In the genomic region with DNA sequence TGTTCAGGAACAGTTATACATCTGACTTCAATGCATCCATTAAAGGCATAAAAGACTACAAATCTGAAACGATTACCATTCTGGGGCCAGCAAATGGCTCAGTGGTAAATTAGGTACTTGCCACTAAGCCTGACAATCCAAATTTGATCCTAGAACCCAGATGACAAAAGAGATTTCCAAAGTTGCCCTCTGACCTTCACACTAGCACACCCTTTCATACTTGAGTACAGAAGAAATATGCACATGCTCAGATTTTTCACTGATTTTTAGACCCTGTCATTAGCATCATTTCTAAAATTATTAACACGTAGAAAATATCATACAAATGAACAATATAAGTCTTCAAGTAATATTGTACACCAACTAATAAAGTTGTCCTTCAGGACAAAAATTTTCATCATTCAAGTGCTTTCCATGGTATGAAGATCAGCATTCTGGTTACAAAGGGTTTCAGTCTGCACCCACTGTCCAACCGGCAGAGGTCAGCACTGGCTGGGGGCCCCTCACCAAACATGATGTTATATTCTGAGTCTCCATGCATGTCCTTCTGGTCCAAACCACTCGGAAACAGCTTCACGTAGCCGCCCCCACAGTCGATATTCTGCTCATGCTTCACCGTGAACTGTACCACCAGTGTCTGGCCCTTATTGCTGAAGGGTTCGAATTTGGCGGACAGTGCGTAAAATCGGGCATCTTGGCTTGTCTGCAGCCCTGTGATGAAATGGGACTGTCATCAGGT, we compare ENCODE assay signal across 8 mouse cellular contexts. TPM values are rescaled to one million over a fixed set of nuclear protein-coding genes. Genes with fewer than 3 reads are reported as not detected.
DNase-seq lines count a peak whose midpoint lies in the region; ATAC-seq and TF ChIP-seq lines count a peak whose summit lies in the region.

No protein-coding gene starts in this region.

- H3K4me2 ChIP-seq in CH12.LX (ENCODE audit: insufficient read depth, low read depth, poor library complexity, severe bottlenecking) = peak overlapping the region; percentile 64
- H3K4me2 ChIP-seq in embryonic facial prominence, embryonic 11.5 days (ENCODE audit: low read depth, low read length) = peak overlapping the region; percentile 69
- peak overlapping the region; percentile 94 for H3K4me2 ChIP-seq in hindbrain, embryonic 14.5 days (replicated peaks)

- TF ChIP-seq CTCF in CH12.LX (conservative IDR thresholded peaks at IDR 0.05 in 1 of 2, IDR thresholded peaks at IDR 0.05 in 1 of 2; ENCODE audit: low read depth in 2 of 2, low read length in 2 of 2) = peak in 1 of 2 experiments; percentile 67; a peak in 2 of 4 replicates
- TF ChIP-seq CTCF in liver, adult 2 months (IDR thresholded peaks at IDR 0.05; ENCODE audit: low read depth, low read length) = peak; percentile 46

- WGBS in embryonic facial prominence, embryonic 11.5 days = 18% methylated on average over 12 of the region's 12 CpGs
- 18% methylated on average over 12 of the region's 12 CpGs for WGBS in hindbrain, embryonic 14.5 days
- 5% methylated on average over 12 of the region's 12 CpGs for WGBS in liver, adult 2 months

- no peaks in the 10 kb centered on the region for H3K9me3 ChIP-seq in CH12.LX (replicated peaks; ENCODE audit: low read length)
- no peaks in the 10 kb centered on the region for H3K9me3 ChIP-seq in embryonic facial prominence, embryonic 11.5 days (replicated peaks; ENCODE audit: control insufficient read depth, low read length)
- H3K9me3 ChIP-seq in hindbrain, embryonic 14.5 days (ENCODE audit: control insufficient read depth, low read length) = no peaks in the 10 kb centered on the region

- peak; percentile 28 to 49 for DNase-seq in frontal cortex, postnatal 10 days (ENCODE audit: low spot score in 2 of 2)
- no peak for DNase-seq in CH12.LX (ENCODE audit: extremely low read depth)
- DNase-seq in embryonic facial prominence, embryonic 11.5 days (ENCODE audit: low spot score) = peak; percentile 60
- no peak for DNase-seq in hindbrain, embryonic 14.5 days (ENCODE audit: low spot score)
- peak; percentile 66 for DNase-seq in liver, adult 2 months (ENCODE audit: extremely low read depth, low read depth, low spot score)
- DNase-seq in natural killer cell, adult 2 months (ENCODE audit: low spot score in 2 of 2) = peak; percentile 35 to 41
- no peak for DNase-seq in layer of hippocampus, adult 9-10 months (ENCODE audit: low spot score)

- no peaks in the 10 kb centered on the region for H3K27me3 ChIP-seq in CH12.LX (replicated peaks)
- no peaks in the 10 kb centered on the region for H3K27me3 ChIP-seq in embryonic facial prominence, embryonic 11.5 days (ENCODE audit: control insufficient read depth, insufficient read depth, low read length)
- H3K27me3 ChIP-seq in hindbrain, embryonic 14.5 days (ENCODE audit: control insufficient read depth, insufficient read depth, low read length) = no peaks in the 10 kb centered on the region
- H3K27me3 ChIP-seq in liver, adult 2 months (ENCODE audit: control insufficient read depth, insufficient read depth, low read length) = no peaks in the 10 kb centered on the region

- in situ Hi-C loops in CH12.LX (cut with MboI; ENCODE audit: low pct_ligation_motif_present, low pct_unique_long_range_greater_than_20kb, low sequenced_read_pairs) = loop anchor here (5.0 kb wide), 1 partner anchor 42 kb away; no protein-coding TSS in a partner anchor

- H3K79me2 ChIP-seq in CH12.LX (replicated peaks; ENCODE audit: control insufficient read depth, extremely low read depth, insufficient read depth, poor library complexity, severe bottlenecking) = peaks cover 31% of the 10 kb centered on the region
- peaks cover 10% of the 10 kb centered on the region; the same call in 1 of the 2 replicates for H3K79me2 ChIP-seq in liver, adult 2 months (ENCODE audit: control insufficient read depth, insufficient read depth, low read length)

- no peak for TF ChIP-seq POLR2A in CH12.LX (IDR thresholded peaks at IDR 0.05; ENCODE audit: low read depth, low read length)
- TF ChIP-seq POLR2A in liver, adult 2 months (IDR thresholded peaks at IDR 0.05; ENCODE audit: extremely low read depth, insufficient read depth, low read length) = no peak

- H3K36me3 ChIP-seq in CH12.LX (replicated peaks in 1 of 2; ENCODE audit: control insufficient read depth in 1 of 2, insufficient read depth in 1 of 2, low read length in 1 of 2) = peaks cover 41 to 49% of the 10 kb centered on the region in 2 experiments
- H3K36me3 ChIP-seq in embryonic facial prominence, embryonic 11.5 days (replicated peaks; ENCODE audit: control insufficient read depth, insufficient read depth, low read depth, low read length) = peaks cover 26% of the 10 kb centered on the region
- peaks cover 45% of the 10 kb centered on the region for H3K36me3 ChIP-seq in hindbrain, embryonic 14.5 days (replicated peaks; ENCODE audit: control insufficient read depth, insufficient read depth)
- peaks cover 36% of the 10 kb centered on the region for H3K36me3 ChIP-seq in liver, adult 2 months (ENCODE audit: control insufficient read depth, insufficient read depth, low read length)

- dilution Hi-C loops in CH12.LX (cut with MboI; ENCODE audit: extremely low pct_ligation_motif_present, extremely low pct_unique_long_range_greater_than_20kb, low sequenced_read_pairs) = no loop called here

- TF ChIP-seq EP300 in CH12.LX (IDR thresholded peaks at IDR 0.05; ENCODE audit: low read length) = no peak

- ATAC-seq in frontal cortex, adult (ENCODE audit: low TSS enrichment) = no peak
- no peak for ATAC-seq in embryonic facial prominence, embryonic 11.5 days (replicated peaks; ENCODE audit: insufficient number of reproducible peaks, low FRiP score, low TSS enrichment, low read depth)
- no peak for ATAC-seq in hindbrain, embryonic 14.5 days (ENCODE audit: low FRiP score)

- H3K4me3 ChIP-seq in CH12.LX (replicated peaks in 1 of 3; ENCODE audit: low read depth in 2 of 3, low read length in 2 of 3, poor library complexity in 1 of 3) = peak overlapping the region; percentile 80 to 98 (median 89)
- peak overlapping the region; percentile 85 for H3K4me3 ChIP-seq in embryonic facial prominence, embryonic 11.5 days (ENCODE audit: low read depth, low read length)
- H3K4me3 ChIP-seq in hindbrain, embryonic 14.5 days (replicated peaks; ENCODE audit: low read length) = peak overlapping the region; percentile 98
- peak overlapping the region; percentile 91 for H3K4me3 ChIP-seq in liver, adult 2 months (ENCODE audit: insufficient read depth, low read depth, low read length)

- peak overlapping the region; percentile 48 for H3K27ac ChIP-seq in CH12.LX (ENCODE audit: insufficient read depth, low read depth)
- H3K27ac ChIP-seq in embryonic facial prominence, embryonic 11.5 days (replicated peaks; ENCODE audit: low read depth, low read length) = peak overlapping the region; percentile 85; the same call in 1 of the 2 replicates
- H3K27ac ChIP-seq in hindbrain, embryonic 14.5 days = peak overlapping the region; percentile 92
- peak overlapping the region; percentile 85 for H3K27ac ChIP-seq in liver, adult 2 months (replicated peaks; ENCODE audit: insufficient read depth, low read depth, low read length)

- peak; percentile 13 for TF ChIP-seq RAD21 in CH12.LX (IDR thresholded peaks at IDR 0.05; ENCODE audit: low read depth, low read length)

- H3K9ac ChIP-seq in CH12.LX (ENCODE audit: insufficient read depth, low read depth) = peak overlapping the region; percentile 85
- H3K9ac ChIP-seq in embryonic facial prominence, embryonic 11.5 days (replicated peaks; ENCODE audit: low read length) = peak overlapping the region; percentile 94
- H3K9ac ChIP-seq in hindbrain, embryonic 14.5 days = peak overlapping the region; percentile 99
- H3K9ac ChIP-seq in liver, adult 2 months (ENCODE audit: low read depth, low read length) = peak overlapping the region; percentile 96

- peaks cover 13 to 44% of the 10 kb centered on the region in 2 experiments for H3K4me1 ChIP-seq in CH12.LX (ENCODE audit: control insufficient read depth in 1 of 2, insufficient read depth in 2 of 2)
- H3K4me1 ChIP-seq in embryonic facial prominence, embryonic 11.5 days (ENCODE audit: control insufficient read depth, insufficient read depth, low read length) = peaks cover 4% of the 10 kb centered on the region; the same call in 1 of the 2 replicates
- peaks cover 16% of the 10 kb centered on the region for H3K4me1 ChIP-seq in hindbrain, embryonic 14.5 days (replicated peaks; ENCODE audit: control insufficient read depth, insufficient read depth, low read length)
- peaks cover 21% of the 10 kb centered on the region for H3K4me1 ChIP-seq in liver, adult 2 months (ENCODE audit: control insufficient read depth, insufficient read depth, low read length)

RNA-seq across cellular contexts. Expression of gene Calr, which starts 1.2 kb away (rescaled TPM):
- total RNA-seq in CH12.LX (2012; rRNA removed) (395 and 738 TPM in 2 replicates), CH12.LX (2014; rRNA removed) (627 and 669 TPM in 2 replicates)
- polyA plus RNA-seq in CH12.LX (2012; ENCODE audit: insufficient read length, low read depth) = 1,181 and 1,636 TPM in 2 replicates
- polyA plus RNA-seq in embryonic facial prominence, embryonic 11.5 days (2014; fragmentation: Nextera tagmentation; extraction: Ambion mirVana) = 815 and 826 TPM in 2 replicates
- polyA plus RNA-seq in hindbrain, embryonic 14.5 days (2014; fragmentation: Nextera tagmentation; extraction: Ambion mirVana) = 574 and 709 TPM in 2 replicates
- 411 and 458 TPM in 2 replicates for total RNA-seq in liver, adult 2 months (2014; rRNA removed)
- 308 and 349 TPM in 2 replicates for polyA plus RNA-seq in liver, adult 2 months (2012; rRNA removed)

RNA-seq across cellular contexts. Expression of gene Rad23a, which starts 5.1 kb away (rescaled TPM):
- total RNA-seq in CH12.LX (2012; rRNA removed) (87.0 and 115 TPM in 2 replicates), CH12.LX (2014; rRNA removed) (66.4 and 66.5 TPM in 2 replicates)
- 135 and 143 TPM in 2 replicates for polyA plus RNA-seq in CH12.LX (2012; ENCODE audit: insufficient read length, low read depth)
- 79.6 and 88.2 TPM in 2 replicates for polyA plus RNA-seq in embryonic facial prominence, embryonic 11.5 days (2014; fragmentation: Nextera tagmentation; extraction: Ambion mirVana)
- 75.7 and 81.1 TPM in 2 replicates for polyA plus RNA-seq in hindbrain, embryonic 14.5 days (2014; fragmentation: Nextera tagmentation; extraction: Ambion mirVana)
- total RNA-seq in liver, adult 2 months (2014; rRNA removed) = 28.2 and 40.7 TPM in 2 replicates
- polyA plus RNA-seq in liver, adult 2 months (2012; rRNA removed) = 52.0 and 68.4 TPM in 2 replicates

RNA-seq across cellular contexts. Expression of gene Farsa, which starts 11.3 kb away (rescaled TPM):
- total RNA-seq in CH12.LX (2012; rRNA removed) = 142 and 165 TPM in 2 replicates
- 144 and 146 TPM in 2 replicates for total RNA-seq in CH12.LX (2014; rRNA removed)
- 175 and 192 TPM in 2 replicates for polyA plus RNA-seq in CH12.LX (2012; ENCODE audit: insufficient read length, low read depth)
- polyA plus RNA-seq in embryonic facial prominence, embryonic 11.5 days (2014; fragmentation: Nextera tagmentation; extraction: Ambion mirVana) = 73.0 and 85.7 TPM in 2 replicates
- polyA plus RNA-seq in hindbrain, embryonic 14.5 days (2014; fragmentation: Nextera tagmentation; extraction: Ambion mirVana) = 87.8 and 93.4 TPM in 2 replicates
- total RNA-seq in liver, adult 2 months (2014; rRNA removed) = 11.0 and 13.6 TPM in 2 replicates
- 24.1 and 32.4 TPM in 2 replicates for polyA plus RNA-seq in liver, adult 2 months (2012; rRNA removed)

RNA-seq across cellular contexts. Expression of gene Gadd45gip1, which starts 14.2 kb away (rescaled TPM):
- total RNA-seq in CH12.LX (2012; rRNA removed) (53.6 and 59.7 TPM in 2 replicates), CH12.LX (2014; rRNA removed) (56.6 and 56.9 TPM in 2 replicates)
- polyA plus RNA-seq in CH12.LX (2012; ENCODE audit: insufficient read length, low read depth) = 56.6 and 57.6 TPM in 2 replicates
- polyA plus RNA-seq in embryonic facial prominence, embryonic 11.5 days (2014; fragmentation: Nextera tagmentation; extraction: Ambion mirVana) = 41.5 and 42.3 TPM in 2 replicates
- polyA plus RNA-seq in hindbrain, embryonic 14.5 days (2014; fragmentation: Nextera tagmentation; extraction: Ambion mirVana) = 35.0 and 37.4 TPM in 2 replicates
- 26.7 and 28.1 TPM in 2 replicates for total RNA-seq in liver, adult 2 months (2014; rRNA removed)
- 29.8 and 34.2 TPM in 2 replicates for polyA plus RNA-seq in liver, adult 2 months (2012; rRNA removed)

RNA-seq across cellular contexts. Expression of gene Dand5, which starts 22.9 kb away (rescaled TPM):
- total RNA-seq in CH12.LX (2012; rRNA removed) (1.7 TPM in 2 replicates), CH12.LX (2014; rRNA removed) (1.4 and 1.8 TPM in 2 replicates)
- polyA plus RNA-seq in CH12.LX (2012; ENCODE audit: insufficient read length, low read depth) = 1.5 and 1.7 TPM in 2 replicates
- polyA plus RNA-seq in embryonic facial prominence, embryonic 11.5 days (2014; fragmentation: Nextera tagmentation; extraction: Ambion mirVana) = 3.6 and 3.8 TPM in 2 replicates
- 13.5 and 14.6 TPM in 2 replicates for polyA plus RNA-seq in hindbrain, embryonic 14.5 days (2014; fragmentation: Nextera tagmentation; extraction: Ambion mirVana)
- 0.94 and 1.8 TPM in 2 replicates for total RNA-seq in liver, adult 2 months (2014; rRNA removed)
- 2.0 and 2.6 TPM in 2 replicates for polyA plus RNA-seq in liver, adult 2 months (2012; rRNA removed)

Comparison
In these comparisons a context has a peak if more than half of its experiments do, and no peak if none do; other contexts are left out.
1. DNase-seq: peak in frontal cortex, postnatal 10 days (2 of 2), embryonic facial prominence, embryonic 11.5 days (single experiment), liver, adult 2 months (single experiment) and natural killer cell, adult 2 months (2 of 2); none in CH12.LX (single experiment), hindbrain, embryonic 14.5 days (single experiment) and layer of hippocampus, adult 9-10 months (single experiment).
2. Peak in every context shown above with its lines, with median percentiles within 50 percentile points of each other: H3K27ac ChIP-seq, H3K4me2 ChIP-seq, H3K4me3 ChIP-seq and H3K9ac ChIP-seq.